8 mouse cellular contexts compared by ENCODE assay signal in the genomic region with DNA sequence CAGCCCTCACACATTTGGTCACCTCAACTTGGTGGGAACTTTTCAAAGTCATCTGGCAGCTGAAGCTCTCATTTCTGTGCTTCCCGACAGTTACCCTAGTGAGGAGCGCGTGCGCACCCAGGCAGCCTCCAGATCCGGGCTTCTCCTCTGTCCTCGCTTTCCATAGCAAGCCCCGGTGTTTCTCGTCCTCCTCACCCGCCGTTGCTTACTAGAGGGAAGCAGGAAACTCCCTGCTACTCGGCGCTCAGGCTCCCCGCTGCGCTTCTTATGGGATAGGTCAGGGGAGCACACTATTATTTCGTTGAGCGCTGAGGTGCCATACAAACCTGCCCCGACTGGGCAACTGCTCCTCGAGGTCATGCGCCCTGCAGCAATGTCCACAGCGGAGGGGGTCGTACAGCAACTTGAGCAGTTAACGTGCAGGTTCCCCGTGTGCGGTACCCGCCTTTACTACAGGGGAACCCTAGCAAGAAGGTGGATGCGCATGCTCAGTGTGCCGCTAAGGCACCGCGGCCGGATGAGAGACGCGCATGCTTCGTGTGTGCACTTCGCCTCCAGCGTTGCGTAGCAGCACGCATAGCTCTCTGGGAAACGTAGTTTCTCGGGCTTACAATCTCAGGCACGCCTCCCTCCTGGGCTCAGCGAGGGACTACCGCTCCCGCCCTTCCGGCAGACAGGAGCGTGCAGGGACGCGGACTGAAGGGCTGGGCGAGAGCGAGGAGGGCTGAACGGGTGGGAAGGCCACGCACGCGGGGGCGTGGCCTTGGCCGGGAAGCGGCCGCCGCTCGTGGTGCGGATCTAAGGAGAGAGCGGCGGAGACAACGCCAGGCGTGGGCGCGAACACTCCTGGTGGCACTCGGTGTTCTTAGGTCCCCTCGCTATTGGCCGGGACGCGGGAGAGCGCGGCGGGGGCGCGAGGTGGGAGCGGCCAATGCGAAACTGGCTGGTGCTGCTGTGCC. TPM values are rescaled to one million over a fixed set of nuclear protein-coding genes. Genes with fewer than 3 reads are reported as not detected.
DNase-seq lines count a peak whose midpoint lies in the region; ATAC-seq lines count a peak whose summit lies in the region.

A gene (plus strand): TSS at position 596 of the 959 bp plus-strand sequence.

- peak within 1 kb of the TSS; percentile 84 for H3K4me2 ChIP-seq in intestine, embryonic 14.5 days (ENCODE audit: low read length)

- WGBS in intestine, embryonic 14.5 days, result under 1% methylated on average over 71 of the region's 78 CpGs

- no peaks in the 10 kb centered on the region for H3K9me3 ChIP-seq in intestine, embryonic 14.5 days (ENCODE audit: control insufficient read depth, low read length)

- intact Hi-C loops in left cerebral cortex, postnatal 14 days (cut with DNase I), result loop anchor here (5.0 kb wide), 1 partner anchor 83 kb away; a partner anchor contains a TSS

- H3K4me1 ChIP-seq in intestine, embryonic 14.5 days (replicated peaks; ENCODE audit: control insufficient read depth, insufficient read depth, low read length), result peaks cover 4% of the 10 kb centered on the region; the same call in 1 of the 2 replicates

- H3K27ac ChIP-seq in intestine, embryonic 14.5 days (ENCODE audit: low read depth), result peak within 1 kb of the TSS; percentile 82

- peak; percentile 99 for ATAC-seq in intestine, embryonic 14.5 days (replicated peaks; ENCODE audit: low FRiP score, low TSS enrichment, low read depth)

- H3K36me3 ChIP-seq in intestine, embryonic 14.5 days (ENCODE audit: control insufficient read depth, insufficient read depth, low read length), result no peaks in the 10 kb centered on the region

- peak within 1 kb of the TSS; percentile 83 for H3K9ac ChIP-seq in intestine, embryonic 14.5 days (ENCODE audit: low read length)

- H3K27me3 ChIP-seq in intestine, embryonic 14.5 days (replicated peaks; ENCODE audit: control insufficient read depth, insufficient read depth, low read length), result no peaks in the 10 kb centered on the region

- peak; percentile 83 to 85 for DNase-seq in adrenal gland, adult 18-20 months (ENCODE audit: low spot score in 2 of 2)
- DNase-seq in embryo, embryonic 11 days, result peak; percentile 100
- peak; percentile 98 for DNase-seq in gastrocnemius, postnatal 25 days
- DNase-seq in intestine, embryonic 14.5 days (ENCODE audit: low spot score), result peak; percentile 94
- peak; percentile 97 to 98 for DNase-seq in left cerebral cortex, postnatal 14 days (ENCODE audit: low spot score in 2 of 2)
- DNase-seq in mesoderm, embryonic 11.5 days (ENCODE audit: low read depth, low spot score), result peak; percentile 99
- peak; percentile 97 to 99 for DNase-seq in right cerebral cortex, postnatal 36 days (ENCODE audit: low spot score in 2 of 2)
- DNase-seq in yolk sac, embryonic 10.5 days (ENCODE audit: low spot score), result peak; percentile 97

- peak within 1 kb of the TSS; percentile 90 for H3K4me3 ChIP-seq in intestine, embryonic 14.5 days (ENCODE audit: low read depth, low read length)

RNA-seq across cellular contexts. Expression of the gene that starts here (rescaled TPM):
- 10 to 100 TPM; 19.8 to 22.2 TPM for total RNA-seq in adrenal gland, adult 18-20 months (2021)
- total RNA-seq in gastrocnemius, postnatal 25 days (2021), result 10 to 100 TPM; 47.1 to 63.9 TPM
- polyA plus RNA-seq in intestine, embryonic 14.5 days (2014; fragmentation: Nextera tagmentation; extraction: Ambion mirVana), result 38.0 and 41.2 TPM in 2 replicates
- 10 to 100 TPM; 11.1 to 12.7 TPM for total RNA-seq in left cerebral cortex, postnatal 14 days (2021)

Comparison
In these comparisons a context has a peak if more than half of its experiments do, and no peak if none do; other contexts are left out.
1. Peak in every context shown above with its lines: DNase-seq, ATAC-seq, H3K4me3 ChIP-seq and H3K27ac ChIP-seq.